Mouse (Mus musculus) liver, postnatal 0 days (tissue): ENCODE data around the gene Scn3a. TPM values are rescaled to one million over a fixed set of nuclear protein-coding genes. Genes with fewer than 3 reads are reported as not detected.

Experiments used
- ATAC-seq: fragments of 200-750 bp; cut with Nextera tagmentation; 2 replicates; pipeline ENCODE4 v1.8.0; 2017; ENCODE audit warnings: mild to moderate bottlenecking, moderate library complexity
- DNase-seq: peaks from one replicate; pipeline ENCODE4 v3.0.0-alpha.2; 2016
- H3K27ac ChIP-seq: fragments of 300-500 bp; sonication (generic); 2 replicates; pipeline ENCODE4 v1.5.1; 2014; ENCODE audit warnings: antibody characterized with exemption, moderate library complexity, mild to moderate bottlenecking, low read depth
- H3K27me3 ChIP-seq: fragments of 300-500 bp; sonication (generic); 2 replicates; pipeline ENCODE4 v1.6.1; 2014; ENCODE audit warnings: low read length, control low read depth, mixed read lengths; ENCODE audit not compliant: insufficient read depth
- H3K36me3 ChIP-seq: fragments of 300-500 bp; sonication (generic); replicated peaks from 2 replicates; pipeline ENCODE4 v1.6.1; 2014; ENCODE audit warnings: mild to moderate bottlenecking, control low read depth, low read length, moderate library complexity, mixed read lengths; ENCODE audit not compliant: insufficient read depth
- H3K4me1 ChIP-seq: fragments of 300-500 bp; sonication (generic); 2 replicates; pipeline ENCODE4 v1.6.1; 2014; ENCODE audit warnings: antibody characterized with exemption, mild to moderate bottlenecking, control low read depth; ENCODE audit not compliant: insufficient read depth
- H3K4me2 ChIP-seq: fragments of 300-500 bp; sonication (generic); 2 replicates; pipeline ENCODE4 v1.6.1; 2014; ENCODE audit warnings: low read depth, mild to moderate bottlenecking, low read length, moderate library complexity, mixed read lengths
- H3K4me3 ChIP-seq: fragments of 300-500 bp; sonication (generic); 2 replicates; pipeline ENCODE4 v1.5.1; 2014; ENCODE audit warnings: low read depth, low read length
- H3K9ac ChIP-seq: fragments of 300-500 bp; sonication (generic); replicated peaks from 2 replicates; pipeline ENCODE4 v1.6.1; 2014; ENCODE audit warnings: mild to moderate bottlenecking, moderate library complexity
- H3K9me3 ChIP-seq: fragments of 300-500 bp; sonication (generic); 2 replicates; pipeline ENCODE4 v1.6.1; 2016; ENCODE audit warnings: mild to moderate bottlenecking, control low read depth, low read length, mixed read lengths
- CTCF ChIP-seq: sonication (generic); IDR thresholded peaks from 2 replicates; pipeline ENCODE4 v1.5.1; 2016; ENCODE audit warnings: antibody characterized with exemption, low read depth
- EP300 ChIP-seq: IDR thresholded peaks from 2 replicates; pipeline ENCODE4 v1.6.1; 2016; ENCODE audit warnings: antibody characterized with exemption, low read depth, mild to moderate bottlenecking
- WGBS: fragments of 180-500 bp; shearing (Covaris S2); extraction: QIAGEN DNeasy Blood & Tissue Kit; methylation state at CpG from one replicate; pipeline ENCODE4 v1.1.7; 2014; ENCODE audit not compliant: insufficient replicate concordance; 5-methylcytosine and 5-hydroxymethylcytosine counted together
- polyA plus RNA-seq: library from polyadenylated mRNA; unstranded; fragments of >200 nt; fragmentation: Nextera tagmentation; extraction: Ambion mirVana; gene quantifications from 2 replicates; pipeline ENCODE4 v1.2.1, GENCODE M21; 2015

Gene Scn3a
- 0.05 and 0.12 TPM in 2 replicates for polyA plus RNA-seq

- H3K27ac ChIP-seq: no peak within 1 kb of the TSS
- peak; percentile 79 for TF ChIP-seq CTCF
- no peak for TF ChIP-seq EP300
- DNase-seq: peak; percentile 40
Measured at GRCm38 (mm10) chr2:65566793-65567787, at the start of gene Scn3a. TSS of gene Scn3a (minus strand) at chr2:65567627.

GRCm38 (mm10) chr2:65611887-65612286 lies 44.5 kb upstream of the Scn3a start:
- TF ChIP-seq EP300: no peak
- no peak for TF ChIP-seq CTCF
- ATAC-seq (no peak), DNase-seq (no peak)
- no peak overlapping the region for H3K4me3 ChIP-seq
- H3K27ac ChIP-seq: no peak overlapping the region
- no peaks in the 10 kb centered on the region for H3K9me3 ChIP-seq
- H3K4me1 ChIP-seq: no peaks in the 10 kb centered on the region
- WGBS: 76% methylated on average over 4 of the region's 4 CpGs
- H3K36me3 ChIP-seq: no peaks in the 10 kb centered on the region
- H3K9ac ChIP-seq: no peak overlapping the region
- no peaks in the 10 kb centered on the region for H3K27me3 ChIP-seq
- H3K4me2 ChIP-seq: no peak overlapping the region

More at GRCm38 (mm10) chr2:65566793-65567787, at the start of gene Scn3a:
- Histone ChIP-seq H3K27me3 (no peaks in the 10 kb centered on the region), H3K4me1 (no peaks in the 10 kb centered on the region), H3K9ac (no peak within 1 kb of the TSS), H3K36me3 (no peaks in the 10 kb centered on the region), H3K4me3 (no peak within 1 kb of the TSS), H3K9me3 (no peaks in the 10 kb centered on the region), H3K4me2 (no peak within 1 kb of the TSS)
- WGBS: 30% methylated on average over 16 of the region's 16 CpGs
- ATAC-seq: no peak

DNA sequence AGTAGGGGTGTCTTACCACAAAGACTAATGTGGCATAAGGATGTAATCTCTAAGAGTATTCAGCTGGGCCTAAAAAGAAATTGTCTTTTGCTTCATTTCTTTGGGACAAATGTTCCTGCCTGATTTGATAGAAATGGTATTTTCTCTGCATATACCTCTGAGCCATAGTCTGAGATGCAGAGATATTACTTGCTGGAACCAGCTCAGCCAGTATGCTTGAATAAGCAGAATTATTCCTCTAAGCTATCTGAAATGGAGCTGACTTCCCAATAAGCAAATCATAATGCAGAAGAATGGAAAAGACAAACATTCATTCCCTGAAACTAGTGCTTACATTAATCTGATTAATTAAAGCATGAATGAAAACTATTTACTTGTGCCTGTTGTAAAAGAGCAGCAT lies 40.4 kb upstream of the Scn3a start:
- H3K27ac ChIP-seq: no peak overlapping the region
- H3K4me2 ChIP-seq: no peak overlapping the region
- H3K9me3 ChIP-seq: no peaks in the 10 kb centered on the region
- H3K9ac ChIP-seq: no peak overlapping the region
- H3K4me3 ChIP-seq: no peak overlapping the region
- H3K36me3 ChIP-seq: no peaks in the 10 kb centered on the region
- DNase-seq (no peak), ATAC-seq (no peak)
- TF ChIP-seq EP300 (no peak), CTCF (no peak)
- no peaks in the 10 kb centered on the region for H3K4me1 ChIP-seq
- no peaks in the 10 kb centered on the region for H3K27me3 ChIP-seq

GRCm38 (mm10) chr2:65587679-65588078 lies 20.3 kb upstream of the Scn3a start:
- Histone ChIP-seq H3K4me1 (no peaks in the 10 kb centered on the region), H3K9ac (no peak overlapping the region), H3K36me3 (no peaks in the 10 kb centered on the region), H3K4me2 (no peak overlapping the region), H3K4me3 (no peak overlapping the region), H3K27me3 (no peaks in the 10 kb centered on the region), H3K9me3 (no peaks in the 10 kb centered on the region), H3K27ac (no peak overlapping the region)
- WGBS: 71% methylated on average over 5 of the region's 5 CpGs
- TF ChIP-seq CTCF: no peak
- TF ChIP-seq EP300: no peak
- DNase-seq: no peak
- no peak for ATAC-seq

DNA sequence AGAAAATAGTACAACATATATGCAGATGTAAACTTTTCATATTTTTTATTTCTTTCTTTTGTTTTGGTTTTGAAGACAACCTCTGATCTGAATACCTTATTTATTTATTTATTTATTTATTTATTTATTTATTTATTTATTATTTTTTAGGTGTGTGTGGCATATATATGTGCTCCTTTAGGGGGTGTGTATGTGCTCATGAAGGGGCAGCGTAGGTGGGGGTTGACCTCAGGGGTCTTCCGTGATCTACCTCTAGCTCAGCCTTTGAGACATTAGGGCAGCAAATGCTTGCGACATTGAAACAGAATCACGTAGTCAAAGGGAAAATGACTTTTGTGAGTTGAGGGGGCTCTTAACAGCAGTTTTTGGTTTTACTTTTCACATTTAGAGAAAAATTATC lies 498 bp upstream of the Scn3a start:
- 78% methylated on average over 4 of the region's 4 CpGs for whole genome bisulfite sequencing
- no peak for TF ChIP-seq EP300
- TF ChIP-seq CTCF: no peak
- Histone ChIP-seq H3K4me2 (no peak overlapping the region), H3K9me3 (no peaks in the 10 kb centered on the region), H3K27me3 (no peaks in the 10 kb centered on the region), H3K9ac (no peak overlapping the region), H3K4me1 (no peaks in the 10 kb centered on the region), H3K4me3 (no peak overlapping the region), H3K36me3 (no peaks in the 10 kb centered on the region), H3K27ac (no peak overlapping the region)
- ATAC-seq (no peak), DNase-seq (no peak)

GRCm38 (mm10) chr2:65563898-65564297 lies 3.5 kb downstream of the Scn3a start:
- no peak overlapping the region for H3K9ac ChIP-seq
- no peak overlapping the region for H3K4me2 ChIP-seq
- DNase-seq (no peak), ATAC-seq (no peak)
- no peaks in the 10 kb centered on the region for H3K36me3 ChIP-seq
- TF ChIP-seq EP300 (no peak), CTCF (no peak)
- no peak overlapping the region for H3K4me3 ChIP-seq
- no peaks in the 10 kb centered on the region for H3K4me1 ChIP-seq
- no peak overlapping the region for H3K27ac ChIP-seq
- 61% methylated on average over 4 of the region's 4 CpGs for WGBS
- no peaks in the 10 kb centered on the region for H3K27me3 ChIP-seq
- no peaks in the 10 kb centered on the region for H3K9me3 ChIP-seq
